Mouse (Mus musculus): Measurements from ENCODE around the gene Vmn1r113.
"Not testable (repeated sequence)": the region's sequence is repeated elsewhere in the genome, so short reads cannot be mapped to it uniquely, and the experiment has no call there.

Gene Vmn1r113

GRCm38 (mm10) chr7:20786985-20787384, at the start of gene Vmn1r113:
Gene Vmn1r113 (plus strand): TSS chr7:20787285.
- DNase-seq = not testable (repeated sequence)

GRCm38 (mm10) chr7:20770885-20771284, 16.2 kb upstream of the Vmn1r113 start, which contains the start of gene Vmn1r112:
Gene Vmn1r112 (plus strand): TSS chr7:20771185.
- DNase-seq = not testable (repeated sequence)

GRCm38 (mm10) chr7:20812086-20812485, 25.0 kb downstream of the Vmn1r113 start, which contains the start of gene Vmn1r114:
Gene Vmn1r114 (minus strand): TSS chr7:20812186.
- not testable (repeated sequence) for DNase-seq
